Mouse (Mus musculus) layer of hippocampus, adult 2 months (tissue): ENCODE results near the gene Ech1. TPM values are rescaled to one million over a fixed set of nuclear protein-coding genes. Genes with fewer than 3 reads are reported as not detected.

Experiments
- DNase-seq, 2 experiments: peaks; one replicate each; pipeline ENCODE4 v3.0.0; 2022; ENCODE audit warnings: low spot score in 2 of 2
- H3K27ac ChIP-seq: fragments of 200-600 bp; 2 replicates; pipeline ENCODE4 v1.8.1; 2022
- H3K4me3 ChIP-seq: fragments of 200-600 bp; 2 replicates; pipeline ENCODE4 v1.8.1; 2022; ENCODE audit warnings: mild to moderate bottlenecking
- CTCF ChIP-seq: fragments of 200-600 bp; conservative IDR thresholded peaks from 2 replicates; pipeline ENCODE4 v1.8.1; 2022; ENCODE audit warnings: antibody characterized with exemption, mild to moderate bottlenecking, moderate library complexity
- total RNA-seq, 2 experiments: library from RNA; stranded (reverse); gene quantifications; 2 replicates each; pipeline ENCODE4 v1.2.3; 2021

The Ech1 gene
- total RNA-seq, 2 experiments from 2014 or later: 66.4 to 68.8 TPM

DNA sequence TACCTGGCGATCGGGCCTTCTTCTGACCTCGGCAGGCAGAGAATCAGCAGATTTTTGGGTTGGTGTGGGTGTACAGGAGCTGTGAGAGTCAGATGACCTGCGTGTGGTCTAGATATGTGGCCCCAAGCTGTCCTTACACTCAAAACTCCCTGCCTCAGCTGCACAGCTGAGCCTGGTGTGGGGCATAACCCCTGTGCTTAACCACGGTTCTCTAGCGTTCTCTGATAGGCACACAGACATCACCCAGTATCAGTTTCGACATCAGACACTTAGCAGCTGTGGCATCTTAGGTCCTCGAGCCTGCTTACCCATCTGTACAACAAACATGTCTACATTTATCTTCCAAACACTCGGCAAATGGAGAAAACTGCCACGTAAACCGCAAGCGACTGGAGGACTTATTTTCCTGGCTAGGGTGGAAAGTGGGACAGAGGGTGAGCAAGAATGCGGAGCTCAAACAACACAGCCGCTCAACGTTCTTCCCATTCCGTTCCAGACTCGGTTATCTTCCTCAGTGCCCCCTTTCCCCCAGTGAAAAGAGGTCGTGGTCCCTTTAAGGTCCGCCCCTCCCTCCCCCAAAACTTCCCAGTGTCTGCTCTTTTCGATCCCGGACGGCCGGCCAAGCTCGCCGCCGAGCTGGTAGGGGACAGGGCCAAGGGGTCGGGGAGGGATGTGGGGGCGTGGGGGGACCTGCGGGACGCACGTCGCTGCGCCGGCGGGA, 16.6 kb upstream of the Ech1 start, which contains the start of gene Hnrnpl:
Gene Hnrnpl (plus strand): TSS at position 321 of the 721 bp plus-strand sequence.
- H3K4me3 ChIP-seq: peak within 1 kb of the TSS; percentile 96
- H3K27ac ChIP-seq: peak within 1 kb of the TSS; percentile 99
- DNase-seq: peak in 1 of 2 experiments; percentile 46
- TF ChIP-seq CTCF: no peak

DNA sequence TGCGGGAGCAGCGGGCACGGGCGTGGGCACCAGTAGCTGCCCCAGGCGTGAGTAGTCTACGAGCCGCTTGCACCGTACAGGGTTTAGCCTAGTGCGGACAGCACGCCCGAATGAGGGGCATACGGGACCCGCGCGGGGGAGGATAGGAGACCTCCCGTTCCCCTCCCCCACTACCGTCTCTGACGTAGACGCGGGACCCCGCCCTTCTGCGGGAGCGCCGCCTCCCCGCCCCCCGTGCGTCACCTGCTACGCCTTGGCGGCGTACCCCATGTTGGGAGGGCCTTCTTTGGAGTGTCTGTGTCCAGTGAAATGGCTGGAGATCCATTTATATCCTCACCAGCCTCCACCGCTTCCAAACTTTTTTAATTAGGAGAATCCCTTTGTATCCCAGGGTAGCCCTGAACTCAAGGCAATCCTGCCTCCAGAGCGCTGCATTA, 16.0 kb upstream of the Ech1 start:
- DNase-seq: peak; percentile 94 to 96
- Histone ChIP-seq H3K27ac (peak overlapping the region; percentile 99), H3K4me3 (peak overlapping the region; percentile 96)
- TF ChIP-seq CTCF: no peak; the same call in 1 of the 2 replicates

DNA sequence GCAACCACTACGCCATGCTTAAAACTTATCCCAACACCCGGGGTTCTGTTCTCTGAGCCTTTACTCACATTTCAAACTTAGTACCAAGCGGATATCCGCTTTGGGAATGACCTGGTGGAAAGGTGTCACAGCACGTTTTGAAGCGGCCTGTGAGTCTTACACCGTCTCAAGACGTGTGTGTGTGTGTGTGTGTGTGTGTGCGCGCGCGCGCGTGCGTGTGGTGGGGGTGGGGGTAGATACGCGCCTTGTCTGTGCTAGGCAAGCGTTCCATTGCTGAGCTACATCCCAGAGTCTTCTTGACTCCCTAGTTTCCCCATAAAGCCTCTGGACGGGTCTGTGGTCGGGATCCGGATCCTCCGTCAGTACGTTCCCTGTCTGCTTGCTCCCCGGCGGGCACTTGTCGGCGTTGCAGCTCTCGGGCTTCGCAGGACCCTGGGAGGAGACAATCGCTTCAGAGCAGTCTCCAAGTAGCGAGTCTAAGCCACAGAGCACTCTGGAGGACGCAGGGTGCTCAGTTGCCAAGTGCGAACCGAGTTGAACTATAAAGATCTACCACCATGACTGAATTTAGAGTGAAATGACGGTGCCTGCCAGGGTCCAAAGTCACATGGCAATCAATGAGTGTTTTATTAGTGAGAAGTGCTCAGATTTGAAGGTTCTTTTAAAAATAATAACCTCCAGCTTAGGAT, 15.5 kb upstream of the Ech1 start:
- TF ChIP-seq CTCF: peak; percentile 41; the same call in 1 of the 2 replicates
- no peak for DNase-seq
- peak overlapping the region; percentile 99 for H3K27ac ChIP-seq
- H3K4me3 ChIP-seq: peak overlapping the region; percentile 96

DNA sequence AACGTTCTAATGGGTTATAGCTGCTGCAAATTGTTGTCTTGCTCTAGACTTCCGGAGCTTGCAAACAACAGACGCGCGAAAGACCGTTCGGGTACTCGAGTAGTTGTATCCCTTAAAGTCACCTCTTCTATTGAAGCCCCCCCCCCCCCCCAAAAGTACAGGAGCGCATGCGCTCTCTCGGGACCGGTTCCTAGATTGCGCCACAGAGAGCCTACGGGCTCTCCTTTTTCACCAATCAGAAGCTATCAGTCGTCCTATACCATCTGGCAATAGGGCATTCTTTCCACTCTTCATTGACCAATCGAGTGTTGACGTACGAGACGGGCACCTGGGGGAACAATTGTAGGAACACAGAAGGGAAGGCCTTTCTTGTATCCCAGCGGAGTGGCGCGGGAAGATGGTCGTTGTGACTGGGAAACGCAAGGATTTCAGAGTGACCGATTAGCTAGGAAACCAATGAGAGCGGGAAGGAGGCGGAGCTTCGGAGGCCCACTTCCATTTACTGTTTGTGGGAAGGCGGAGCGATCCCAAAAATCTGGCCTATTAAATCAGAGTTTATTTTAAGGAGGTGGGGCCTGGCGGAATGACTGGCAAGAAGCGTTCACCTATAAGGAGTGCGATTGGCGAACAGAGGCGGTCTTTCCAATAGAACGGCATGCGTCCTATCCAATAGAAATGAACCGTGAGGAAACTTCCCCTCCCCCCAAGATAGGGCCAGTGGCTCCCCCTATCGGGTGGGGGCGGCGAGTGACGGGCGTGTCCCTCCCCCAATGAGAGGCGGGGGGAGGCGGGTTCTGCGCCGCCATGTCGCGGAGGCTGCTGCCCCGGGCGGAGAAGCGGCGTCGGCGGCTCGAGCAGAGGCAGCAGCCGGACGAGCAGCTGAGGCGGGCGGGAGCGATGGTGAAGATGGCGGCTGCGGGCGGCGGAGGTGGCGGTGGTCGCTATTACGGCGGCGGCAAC, 14.6 kb upstream of the Ech1 start:
- Histone ChIP-seq H3K4me3 (peak overlapping the region; percentile 96), H3K27ac (peak overlapping the region; percentile 100)
- DNase-seq: peak; percentile 99
- peak; percentile 81 for TF ChIP-seq CTCF

DNA sequence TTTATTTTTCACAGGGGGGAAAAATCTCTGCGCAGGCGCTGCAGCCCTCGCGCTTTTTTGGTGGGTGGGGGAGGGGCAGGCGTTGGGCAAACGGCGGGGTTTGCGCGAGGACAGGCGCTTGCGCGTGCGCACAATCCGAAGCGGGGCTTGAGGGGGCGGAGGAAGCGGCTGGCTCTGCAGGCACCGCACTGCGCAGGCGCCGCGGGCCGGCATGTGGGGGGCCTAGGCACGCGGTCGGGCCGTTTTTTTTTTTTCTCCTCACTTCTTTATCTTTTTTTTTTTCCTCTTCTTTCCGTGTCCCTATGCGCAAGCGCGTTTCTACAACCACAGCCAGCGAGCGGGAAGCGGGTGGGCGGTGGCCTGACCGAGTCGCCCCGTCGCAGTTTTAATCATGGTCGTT, 13.8 kb upstream of the Ech1 start:
- DNase-seq: peak; percentile 92 to 95
- Histone ChIP-seq H3K27ac (peak overlapping the region; percentile 100), H3K4me3 (peak overlapping the region; percentile 73)
- TF ChIP-seq CTCF: no peak

DNA sequence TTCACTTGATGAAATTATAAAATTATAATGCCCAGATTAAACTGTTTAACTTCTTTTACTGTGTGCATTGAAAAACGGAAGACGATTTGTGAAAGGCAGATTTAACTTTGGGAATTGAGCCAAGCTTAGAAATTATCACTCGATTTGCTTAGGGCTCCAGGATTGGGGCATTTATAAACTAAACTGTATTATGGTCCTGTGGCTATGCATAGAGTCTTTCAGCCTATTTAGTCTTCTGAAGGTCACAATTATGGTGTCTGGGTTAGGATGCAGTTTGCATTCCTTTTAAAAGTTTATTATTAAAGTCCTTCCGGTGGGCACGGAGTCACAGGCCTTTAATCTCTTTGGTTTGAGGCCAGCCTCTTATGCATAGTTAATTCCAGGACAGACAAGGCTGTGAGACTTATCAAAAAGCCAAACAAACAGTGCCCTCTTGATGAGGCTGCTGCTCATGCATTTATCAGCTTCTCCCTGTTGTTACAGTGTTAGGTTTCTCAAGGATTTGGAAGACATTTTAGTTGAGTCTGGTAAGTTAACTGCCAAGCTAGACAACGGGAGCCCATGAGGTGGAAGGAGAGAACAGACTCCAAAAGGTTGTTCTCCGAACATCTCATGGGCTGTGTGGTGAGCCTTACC, 13.3 kb upstream of the Ech1 start:
- DNase-seq: no peak
- Histone ChIP-seq H3K27ac (peak overlapping the region; percentile 100), H3K4me3 (peak overlapping the region; percentile 73)
- TF ChIP-seq CTCF: no peak

DNA sequence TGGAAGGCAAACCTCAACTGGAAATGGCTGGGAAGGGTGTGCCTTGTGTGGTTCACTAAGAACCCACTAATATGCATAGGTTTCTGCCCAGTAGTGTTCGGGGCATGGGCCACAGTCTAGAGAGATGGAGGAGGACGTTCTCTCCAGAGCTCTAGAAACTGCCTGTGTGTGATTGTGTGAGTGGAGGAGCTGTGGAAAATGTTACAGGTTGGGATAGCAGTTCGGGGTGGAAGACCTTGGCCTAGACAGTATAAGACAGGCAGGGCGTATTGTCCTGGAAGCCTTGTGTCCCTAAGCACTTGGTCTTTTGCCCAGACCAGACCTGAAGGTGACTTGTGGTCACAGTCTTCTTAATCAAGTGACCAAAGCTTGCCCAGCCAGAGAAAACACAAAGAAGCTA, 12.6 kb upstream of the Ech1 start:
- Histone ChIP-seq H3K27ac (peak overlapping the region; percentile 100; the same call in 1 of the 2 replicates), H3K4me3 (peak overlapping the region; percentile 73)
- TF ChIP-seq CTCF: no peak
- no peak for DNase-seq

DNA sequence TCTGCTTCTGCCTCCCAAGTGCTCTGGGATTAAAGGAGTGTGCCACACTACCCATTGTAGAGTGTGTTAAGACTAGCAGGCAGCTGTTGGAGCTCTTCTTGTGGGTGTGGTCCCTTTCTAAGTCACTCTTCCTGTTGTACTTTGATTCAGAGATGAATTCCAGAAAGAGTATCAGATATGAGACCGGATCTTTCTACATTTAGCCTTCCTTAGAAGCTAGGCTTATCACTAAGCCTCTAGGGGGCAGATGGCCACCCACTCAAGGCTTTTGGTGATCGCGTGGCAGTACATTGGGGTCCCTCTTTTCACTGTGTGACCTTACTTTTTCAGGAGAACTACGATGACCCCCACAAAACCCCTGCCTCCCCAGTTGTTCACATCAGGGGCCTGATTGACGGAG, 12.1 kb upstream of the Ech1 start:
- peak overlapping the region; percentile 73 for H3K4me3 ChIP-seq
- DNase-seq: no peak
- peak overlapping the region; percentile 34; the same call in 1 of the 2 replicates for H3K27ac ChIP-seq

DNA sequence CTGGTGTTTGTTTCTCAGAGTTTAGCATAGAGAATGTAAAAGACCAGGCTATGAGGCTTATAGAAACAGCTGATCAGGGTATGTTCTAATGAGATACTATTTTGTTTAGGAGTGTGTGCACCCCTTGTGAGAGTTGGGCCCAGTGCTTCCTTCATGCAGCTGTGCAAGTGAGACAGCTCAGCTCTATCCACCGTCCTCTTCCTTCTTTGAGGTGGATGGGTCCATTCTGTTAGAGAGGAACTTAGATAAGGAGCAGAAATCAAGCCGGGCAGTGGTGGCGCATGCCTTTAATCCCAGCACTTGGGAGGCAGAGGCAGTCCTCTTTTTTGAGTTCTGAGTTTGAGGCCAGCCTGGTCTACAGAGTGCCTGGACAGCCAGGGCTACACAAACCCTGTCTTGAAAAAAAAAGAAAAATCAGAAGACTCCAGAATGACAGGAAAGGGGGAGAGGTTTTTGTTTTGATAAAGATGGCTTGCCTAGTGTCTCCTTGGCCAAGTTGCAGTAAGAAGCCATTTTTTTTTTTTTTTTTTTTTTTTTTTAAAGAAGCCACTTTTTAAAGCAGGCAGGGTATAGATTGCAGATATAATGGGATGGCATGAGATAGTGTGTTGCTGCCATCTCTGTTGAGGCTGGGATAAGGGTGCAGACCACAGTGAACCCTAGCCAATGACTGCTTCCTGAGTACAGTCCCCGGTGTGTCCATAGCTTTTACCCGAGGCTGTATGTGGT, 10.5 kb upstream of the Ech1 start:
- DNase-seq: no peak
- no peak for TF ChIP-seq CTCF

More for the DNA sequence above, 12.1 kb upstream of the Ech1 start:
- TF ChIP-seq CTCF: peak; percentile 64

DNA sequence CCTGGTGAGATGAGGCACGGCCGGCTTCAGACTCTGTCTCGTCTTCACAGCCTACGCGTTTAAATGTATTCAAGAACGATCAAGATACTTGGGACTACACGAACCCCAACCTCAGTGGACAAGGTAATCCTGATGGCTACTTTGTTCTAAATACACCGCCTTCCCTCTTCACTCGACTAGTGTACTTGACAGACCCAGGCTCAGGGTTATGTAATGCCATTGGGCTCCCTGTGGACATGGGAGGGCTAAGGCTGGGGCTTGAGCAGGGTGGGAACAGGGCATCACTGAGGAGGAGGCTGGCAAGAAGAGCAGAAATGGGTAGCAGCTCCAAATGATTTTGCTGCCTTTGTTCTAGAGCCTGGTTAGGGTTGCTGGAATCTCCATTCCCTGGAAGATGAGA, 9.8 kb upstream of the Ech1 start:
- DNase-seq: no peak
- Histone ChIP-seq H3K4me3 (no peak overlapping the region), H3K27ac (peak overlapping the region; percentile 58; the same call in 1 of the 2 replicates)
- no peak for TF ChIP-seq CTCF

More for the DNA sequence above, 10.5 kb upstream of the Ech1 start:
- Histone ChIP-seq H3K27ac (peak overlapping the region; percentile 58; the same call in 1 of the 2 replicates), H3K4me3 (no peak overlapping the region)

DNA sequence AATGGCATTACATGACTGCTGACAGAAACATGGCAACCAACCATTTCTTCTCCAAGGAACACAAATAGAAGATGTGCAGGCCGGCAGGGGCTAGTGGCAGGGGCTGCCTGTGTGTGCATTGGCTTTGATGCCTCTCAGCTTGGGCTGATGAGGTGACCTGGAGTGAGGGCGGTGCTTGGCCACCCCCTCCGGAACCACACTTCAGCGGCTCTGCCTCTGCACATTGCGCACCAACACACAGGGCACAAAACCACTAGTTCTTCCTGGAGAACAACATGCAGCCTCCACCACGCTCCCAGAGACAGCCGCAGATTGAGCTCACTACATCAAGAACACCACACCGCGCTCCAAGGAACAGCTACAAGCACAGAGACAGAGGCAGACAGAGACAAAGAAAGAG, 8.8 kb upstream of the Ech1 start:
- no peak overlapping the region; the same call in 1 of the 2 replicates for H3K4me3 ChIP-seq
- peak overlapping the region; percentile 58; the same call in 1 of the 2 replicates for H3K27ac ChIP-seq
- DNase-seq: no peak
- TF ChIP-seq CTCF: no peak

DNA sequence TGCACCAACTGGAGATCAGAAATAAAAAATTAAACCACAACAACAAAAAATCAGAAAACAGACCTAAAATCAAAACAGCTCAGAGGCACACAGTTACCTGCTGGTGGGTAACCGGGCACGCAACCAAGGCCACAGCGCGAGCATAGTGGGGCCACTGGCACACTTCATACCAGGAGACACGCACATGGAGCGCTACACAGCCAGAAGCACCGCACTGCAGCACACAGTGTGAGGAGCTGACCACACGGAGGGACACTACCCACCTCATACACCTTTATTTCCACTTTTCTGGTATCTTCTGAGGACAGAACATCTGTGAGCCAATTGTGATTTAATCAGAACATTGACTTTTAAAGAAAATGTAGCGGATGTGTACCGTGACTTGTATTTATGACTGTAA, 8.1 kb upstream of the Ech1 start:
- TF ChIP-seq CTCF: no peak
- no peak overlapping the region; the same call in 1 of the 2 replicates for H3K4me3 ChIP-seq
- peak overlapping the region; percentile 58; the same call in 1 of the 2 replicates for H3K27ac ChIP-seq
- DNase-seq: no peak
